ENCODE assay signal across 8 mouse cellular contexts in the genomic region with DNA sequence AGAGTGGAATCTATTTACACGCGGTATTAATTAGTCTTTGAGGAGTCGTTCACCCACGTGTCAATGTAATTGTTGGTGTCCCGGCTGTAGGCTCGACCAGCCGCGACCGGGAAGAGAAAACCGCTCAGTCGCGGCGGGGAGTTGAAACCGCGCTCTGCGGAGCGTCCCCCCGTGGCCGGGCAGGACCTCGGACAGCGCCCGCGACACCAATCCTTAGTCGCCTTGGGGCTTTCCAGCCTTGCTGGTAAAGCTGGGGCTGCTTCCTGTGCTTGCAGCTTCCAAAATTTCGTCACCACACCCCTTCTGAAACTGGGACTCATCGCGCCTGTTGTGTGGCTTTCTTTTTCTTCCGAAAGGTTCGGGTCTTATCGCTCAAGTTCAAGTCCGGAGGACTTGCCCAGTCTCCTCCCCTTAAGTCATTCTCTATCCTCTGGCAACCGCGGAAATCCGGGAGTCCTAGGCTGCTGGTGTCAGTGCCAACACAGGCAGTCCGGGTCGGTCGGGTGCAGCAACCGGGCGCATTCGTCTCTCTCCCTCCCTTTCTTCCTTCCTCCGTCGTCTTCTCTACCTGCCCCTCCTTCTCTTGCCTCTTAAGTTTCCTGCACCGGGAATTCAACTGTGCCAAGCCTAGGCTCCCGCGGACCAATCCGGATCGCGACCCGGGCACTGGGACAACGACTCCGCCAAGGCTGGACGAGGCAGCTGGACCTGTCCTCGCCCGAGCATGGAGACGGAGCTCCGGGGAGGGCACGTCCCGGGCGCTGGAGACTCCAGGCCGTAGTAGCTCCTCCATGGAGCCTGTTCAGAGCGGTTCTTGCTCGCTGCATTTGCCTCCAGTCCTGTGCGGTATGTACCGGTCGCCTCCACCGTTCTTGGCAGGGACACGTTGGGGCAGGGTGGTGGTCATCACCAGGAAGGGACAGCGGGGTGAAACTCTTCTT. TPM values are rescaled to one million over a fixed set of nuclear protein-coding genes. Genes with fewer than 3 reads are reported as not detected.
DNase-seq lines count a peak whose midpoint lies in the region; ATAC-seq and TF ChIP-seq lines count a peak whose summit lies in the region.

No protein-coding gene starts in this region.

- peaks cover 0 to 4% of the 10 kb centered on the region in 2 experiments; a peak in 1 of 4 replicates for H3K4me1 ChIP-seq in ES-E14 (ENCODE audit: control insufficient read depth in 2 of 2, insufficient read depth in 2 of 2, low read length in 2 of 2, poor library complexity in 1 of 2)
- peaks cover 2 to 18% of the 10 kb centered on the region in 2 experiments; a peak in 3 of 4 replicates for H3K4me1 ChIP-seq in heart, embryonic 14.5 days (ENCODE audit: control insufficient read depth in 2 of 2, insufficient read depth in 2 of 2, low read length in 2 of 2)
- H3K4me1 ChIP-seq in kidney, embryonic 16.5 days (ENCODE audit: insufficient read depth, low read length) = peaks cover 13% of the 10 kb centered on the region

- H3K9me3 ChIP-seq in ES-E14 (ENCODE audit: control insufficient read depth, insufficient read depth, low read depth, low read length) = no peaks in the 10 kb centered on the region
- no peaks in the 10 kb centered on the region for H3K9me3 ChIP-seq in heart, embryonic 14.5 days (ENCODE audit: control insufficient read depth, low read length)
- no peaks in the 10 kb centered on the region for H3K9me3 ChIP-seq in kidney, embryonic 16.5 days (ENCODE audit: low read length)

- no peak for ATAC-seq in heart, embryonic 14.5 days (ENCODE audit: insufficient number of reproducible peaks, insufficient read depth, low FRiP score, low read depth)
- peak; percentile 87 for ATAC-seq in kidney, embryonic 16.5 days (ENCODE audit: low FRiP score, low TSS enrichment)

- no peaks in the 10 kb centered on the region for H3K36me3 ChIP-seq in ES-E14 (ENCODE audit: control insufficient read depth, insufficient read depth, low read length, poor library complexity, severe bottlenecking)
- H3K36me3 ChIP-seq in heart, embryonic 14.5 days (ENCODE audit: control insufficient read depth, insufficient read depth, low read length) = no peaks in the 10 kb centered on the region
- H3K36me3 ChIP-seq in kidney, embryonic 16.5 days (ENCODE audit: insufficient read depth, low read length) = no peaks in the 10 kb centered on the region

- peak overlapping the region; percentile 19 to 46 for H3K4me3 ChIP-seq in ES-E14 (ENCODE audit: insufficient read depth in 1 of 2, low read depth in 1 of 2, low read length in 2 of 2, poor library complexity in 1 of 2, severe bottlenecking in 1 of 2)
- peak overlapping the region; percentile 14 to 30; a peak in 3 of 4 replicates for H3K4me3 ChIP-seq in heart, embryonic 14.5 days (ENCODE audit: control insufficient read depth in 1 of 2, insufficient read depth in 1 of 2, low read depth in 1 of 2, low read length in 2 of 2)
- H3K4me3 ChIP-seq in kidney, embryonic 16.5 days (ENCODE audit: low read length) = peak overlapping the region; percentile 33

- H3K27ac ChIP-seq in ES-E14 (ENCODE audit: insufficient read depth, low read depth, low read length, poor library complexity, severe bottlenecking) = no peak overlapping the region
- no peak overlapping the region for H3K27ac ChIP-seq in heart, embryonic 14.5 days (replicated peaks in 1 of 2; ENCODE audit: control insufficient read depth in 1 of 2, insufficient read depth in 1 of 2, low read depth in 2 of 2, low read length in 2 of 2)
- no peak overlapping the region for H3K27ac ChIP-seq in kidney, embryonic 16.5 days (ENCODE audit: low read length)

- 1% methylated on average over 68 of the region's 68 CpGs for WGBS in heart, embryonic 14.5 days
- WGBS in kidney, embryonic 16.5 days = under 1% methylated on average over 68 of the region's 68 CpGs

- in situ Hi-C loops in ES-E14 (cut with MboI; ENCODE audit: low sequenced_read_pairs in 2 of 2, unreplicated experiment in 2 of 2) = loop anchor here in 1 of 2 experiments (25.0 kb wide), 1 partner anchor 289 kb away; no protein-coding TSS in a partner anchor

- peak; percentile 35 to 68 for DNase-seq in gastrocnemius, postnatal 4 days (ENCODE audit: low spot score in 2 of 2)
- no peak for DNase-seq in gastrocnemius, adult 18-20 months (ENCODE audit: low spot score)
- no peak for DNase-seq in ES-E14 (ENCODE audit: low read depth, low spot score)
- DNase-seq in cerebellum, postnatal 36 days = peak; percentile 30 to 43
- peak; percentile 74 for DNase-seq in mesoderm, embryonic 11.5 days (ENCODE audit: low read depth, low spot score)
- no peak for DNase-seq in c-Kit-positive CD71-positive TER-119-positive erythroid progenitor cells, embryonic 14.5 days (ENCODE audit: low spot score)

- H3K9ac ChIP-seq in ES-E14 (ENCODE audit: insufficient read depth, low read depth, low read length, poor library complexity, severe bottlenecking) = no peak overlapping the region
- no peak overlapping the region for H3K9ac ChIP-seq in heart, embryonic 14.5 days (ENCODE audit: low read length)
- no peak overlapping the region for H3K9ac ChIP-seq in kidney, embryonic 16.5 days (replicated peaks; ENCODE audit: low read length)

- peak overlapping the region; percentile 58 for H3K4me2 ChIP-seq in heart, embryonic 14.5 days (ENCODE audit: low read length)
- peak overlapping the region; percentile 51 for H3K4me2 ChIP-seq in kidney, embryonic 16.5 days (replicated peaks; ENCODE audit: low read depth, low read length)

- H3K27me3 ChIP-seq in heart, embryonic 14.5 days (ENCODE audit: control insufficient read depth, insufficient read depth, low read length) = peaks cover 76% of the 10 kb centered on the region
- peaks cover 74% of the 10 kb centered on the region for H3K27me3 ChIP-seq in kidney, embryonic 16.5 days (ENCODE audit: insufficient read depth, low read length)

TF ChIP-seq in ES-E14, 5 proteins besides CTCF, POLR2A, EP300 and RAD21:
- TF ChIP-seq MAFK (IDR thresholded peaks at IDR 0.05; ENCODE audit: insufficient read depth, low read depth, low read length) (no peak), ZNF384 (IDR thresholded peaks at IDR 0.05; ENCODE audit: low read depth, low read length) (no peak), ZC3H11A (IDR thresholded peaks at IDR 0.05; ENCODE audit: borderline replicate concordance, low read depth, low read length) (no peak)

RNA-seq across cellular contexts. Expression of a gene that starts 0.5 kb away (rescaled TPM):
- under 1 TPM; 0.12 to 0.16 TPM for total RNA-seq in gastrocnemius, postnatal 4 days (2021)
- not detected for total RNA-seq in gastrocnemius, adult 18-20 months (2021)
- not detected in 2 replicates for total RNA-seq in ES-E14 (2012; rRNA removed)
- polyA plus RNA-seq in heart, embryonic 14.5 days (2014; fragmentation: Nextera tagmentation; extraction: Ambion mirVana) = 0.24 and 0.28 TPM in 2 replicates
- polyA plus RNA-seq in kidney, embryonic 16.5 days (2015; fragmentation: Nextera tagmentation; extraction: Ambion mirVana) = 0.10 and 0.27 TPM in 2 replicates

Comparison
In these comparisons a context has a peak if more than half of its experiments do, and no peak if none do; other contexts are left out.
1. DNase-seq: peak in gastrocnemius, postnatal 4 days (2 of 2), cerebellum, postnatal 36 days (2 of 2) and mesoderm, embryonic 11.5 days (single experiment); none in gastrocnemius, adult 18-20 months (single experiment), ES-E14 (single experiment) and c-Kit-positive CD71-positive TER-119-positive erythroid progenitor cells, embryonic 14.5 days (single experiment).
2. Peak in every context shown above with its lines, with median percentiles within 50 percentile points of each other: H3K4me3 ChIP-seq.